Mouse (Mus musculus) neural tube, embryonic 12.5 days (tissue): ENCODE results near the gene Gbgt1. TPM values are rescaled to one million over a fixed set of nuclear protein-coding genes. Genes with fewer than 3 reads are reported as not detected.

Experiments used
- ATAC-seq: fragments of 200-750 bp; cut with Nextera tagmentation; 2 replicates; pipeline ENCODE4 v1.8.0; 2017; ENCODE audit warnings: low read depth, mild to moderate bottlenecking, moderate TSS enrichment, moderate library complexity; ENCODE audit not compliant: low FRiP score
- H3K27ac ChIP-seq: fragments of 300-500 bp; sonication (generic); 2 replicates; pipeline ENCODE4 v1.5.1; 2016
- H3K27me3 ChIP-seq: fragments of 300-500 bp; sonication (generic); replicated peaks from 2 replicates; pipeline ENCODE4 v1.6.1; 2016; ENCODE audit warnings: mild to moderate bottlenecking
- H3K36me3 ChIP-seq: fragments of 300-500 bp; sonication (generic); 2 replicates; pipeline ENCODE4 v1.6.1; 2016; ENCODE audit warnings: mild to moderate bottlenecking
- H3K4me1 ChIP-seq: fragments of 300-500 bp; sonication (generic); 2 replicates; pipeline ENCODE4 v1.6.1; 2016
- H3K4me2 ChIP-seq: fragments of 300-500 bp; sonication (generic); replicated peaks from 2 replicates; pipeline ENCODE4 v1.6.1; 2016; ENCODE audit warnings: mild to moderate bottlenecking
- H3K4me3 ChIP-seq: fragments of 300-500 bp; sonication (generic); 2 replicates; pipeline ENCODE4 v1.5.1; 2016
- H3K9ac ChIP-seq: fragments of 300-500 bp; sonication (generic); 2 replicates; pipeline ENCODE4 v1.6.1; 2016; ENCODE audit warnings: mild to moderate bottlenecking
- H3K9me3 ChIP-seq: fragments of 300-500 bp; sonication (generic); 2 replicates; pipeline ENCODE4 v1.6.1; 2016; ENCODE audit warnings: mild to moderate bottlenecking
- WGBS: fragments of 180-500 bp; shearing (Covaris S2); methylation state at CpG from one replicate; pipeline ENCODE4 v1.1.7; 2016; 5-methylcytosine and 5-hydroxymethylcytosine counted together
- polyA plus RNA-seq: library from polyadenylated mRNA; unstranded; fragments of >200 nt; fragmentation: Nextera tagmentation; extraction: Ambion mirVana; gene quantifications from 2 replicates; pipeline ENCODE4 v1.2.1, GENCODE M21; 2016

Gbgt1 gene
- polyA plus RNA-seq = 0.80 and 0.81 TPM in 2 replicates

- no peak within 1 kb of the TSS for H3K9ac ChIP-seq
- H3K4me3 ChIP-seq = no peak within 1 kb of the TSS
- no peak within 1 kb of the TSS for H3K4me2 ChIP-seq
- H3K4me1 ChIP-seq = no peaks in the 10 kb centered on the region
- no peaks in the 10 kb centered on the region for H3K36me3 ChIP-seq
- no peaks in the 10 kb centered on the region for H3K27me3 ChIP-seq
- 81% methylated on average over 5 of the region's 5 CpGs for WGBS
- ATAC-seq = no peak
- no peak within 1 kb of the TSS for H3K27ac ChIP-seq
- no peaks in the 10 kb centered on the region for H3K9me3 ChIP-seq
These were observed at the start of gene Gbgt1 for GRCm38 (mm10) chr2:28496671-28497070. TSS of gene Gbgt1 (plus strand) at chr2:28496891.

GRCm38 (mm10) chr2:28447315-28447670 is 49.4 kb upstream of the Gbgt1 start:
- peak overlapping the region; percentile 93 for H3K4me2 ChIP-seq
- no peaks in the 10 kb centered on the region for H3K9me3 ChIP-seq
- H3K4me1 ChIP-seq = peaks cover 9% of the 10 kb centered on the region; the same call in 1 of the 2 replicates
- H3K27me3 ChIP-seq = no peaks in the 10 kb centered on the region
- H3K4me3 ChIP-seq = peak overlapping the region; percentile 78
- WGBS = 6% methylated on average over 11 of the region's 11 CpGs
- no peak overlapping the region for H3K27ac ChIP-seq
- H3K9ac ChIP-seq = peak overlapping the region; percentile 83
- H3K36me3 ChIP-seq = peaks cover 23% of the 10 kb centered on the region; the same call in 1 of the 2 replicates
- peak; percentile 63 for ATAC-seq

DNA sequence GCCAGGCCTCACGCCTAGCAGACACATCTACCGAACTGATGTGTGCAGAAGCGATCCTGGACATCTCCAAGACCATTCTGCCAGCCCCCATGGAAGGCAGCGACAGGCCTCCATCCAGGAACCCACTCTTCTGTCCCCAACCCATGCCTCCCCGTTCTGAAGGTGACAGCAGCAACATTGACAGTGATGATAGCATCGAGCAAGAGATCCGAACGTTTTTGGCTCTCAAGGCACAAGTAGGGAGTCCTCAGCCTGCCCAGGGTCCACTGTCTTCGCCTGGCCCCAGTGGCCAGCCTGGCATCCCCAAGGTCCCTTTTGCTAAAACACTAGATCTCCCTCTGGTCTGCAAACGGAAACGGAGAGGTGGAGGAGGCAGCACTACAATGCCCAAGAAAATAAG is 45.0 kb upstream of the Gbgt1 start:
- no peak for ATAC-seq
- Histone ChIP-seq H3K27ac (no peak overlapping the region), H3K27me3 (no peaks in the 10 kb centered on the region), H3K4me2 (no peak overlapping the region), H3K36me3 (peaks cover 38% of the 10 kb centered on the region), H3K9ac (no peak overlapping the region), H3K9me3 (no peaks in the 10 kb centered on the region), H3K4me1 (peaks cover 9% of the 10 kb centered on the region; the same call in 1 of the 2 replicates), H3K4me3 (no peak overlapping the region)
- 92% methylated on average over 11 of the region's 11 CpGs for WGBS

- 93% methylated on average over 6 of the region's 6 CpGs for WGBS
- Histone ChIP-seq H3K4me1 (no peaks in the 10 kb centered on the region), H3K9ac (no peak overlapping the region), H3K27ac (no peak overlapping the region), H3K27me3 (no peaks in the 10 kb centered on the region), H3K4me2 (no peak overlapping the region), H3K4me3 (no peak overlapping the region), H3K36me3 (peaks cover 38% of the 10 kb centered on the region), H3K9me3 (no peaks in the 10 kb centered on the region)
- no peak for ATAC-seq
These were observed 43.2 kb upstream of the Gbgt1 start for GRCm38 (mm10) chr2:28453539-28453938.

DNA sequence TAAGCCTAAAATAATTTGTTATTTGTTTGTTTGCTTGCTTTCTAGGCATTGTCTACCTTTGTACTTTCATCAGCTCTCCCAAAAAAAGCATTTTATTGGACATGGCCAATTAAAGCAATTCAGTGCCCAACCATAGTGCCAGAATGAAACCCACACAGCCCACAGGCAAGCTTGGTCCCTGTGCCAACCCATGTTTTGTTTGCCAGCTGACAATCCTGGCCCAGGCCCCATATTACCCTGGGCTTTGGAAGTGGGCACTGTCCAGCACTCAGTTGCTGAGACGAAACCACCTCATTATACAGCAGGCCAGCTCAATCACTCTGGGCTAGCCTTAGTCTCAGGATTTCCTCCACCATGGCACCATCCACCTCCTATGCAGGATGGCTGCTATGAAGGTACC is 40.1 kb upstream of the Gbgt1 start:
- Histone ChIP-seq H3K27me3 (no peaks in the 10 kb centered on the region), H3K9me3 (no peaks in the 10 kb centered on the region), H3K4me2 (no peak overlapping the region), H3K27ac (no peak overlapping the region), H3K4me3 (no peak overlapping the region), H3K9ac (no peak overlapping the region), H3K4me1 (no peaks in the 10 kb centered on the region), H3K36me3 (peaks cover 22% of the 10 kb centered on the region)
- ATAC-seq = no peak
- 74% methylated on average over 1 of the region's 1 CpGs for WGBS

GRCm38 (mm10) chr2:28463919-28464318 is 32.8 kb upstream of the Gbgt1 start:
- H3K4me1 ChIP-seq = peaks cover 16% of the 10 kb centered on the region
- no peaks in the 10 kb centered on the region for H3K36me3 ChIP-seq
- no peaks in the 10 kb centered on the region for H3K9me3 ChIP-seq
- no peak overlapping the region for H3K27ac ChIP-seq
- H3K4me2 ChIP-seq = no peak overlapping the region
- no peak for ATAC-seq
- no peak overlapping the region for H3K9ac ChIP-seq
- H3K27me3 ChIP-seq = peaks cover 4% of the 10 kb centered on the region; the same call in 1 of the 2 replicates
- whole genome bisulfite sequencing = 49% methylated on average over 3 of the region's 3 CpGs
- H3K4me3 ChIP-seq = no peak overlapping the region

- no peak overlapping the region for H3K27ac ChIP-seq
- no peak for ATAC-seq
- 77% methylated on average over 9 of the region's 9 CpGs for WGBS
These were observed 31.8 kb upstream of the Gbgt1 start for GRCm38 (mm10) chr2:28464919-28465318.

GRCm38 (mm10) chr2:28465836-28466518 is 30.7 kb upstream of the Gbgt1 start, which contains the start of gene 1700007K13Rik:
TSS of gene 1700007K13Rik (minus strand) at chr2:28466332.
- H3K4me3 ChIP-seq = peak within 1 kb of the TSS; percentile 16; the same call in 1 of the 2 replicates
- ATAC-seq = peak; percentile 66; the same call in 1 of the 2 replicates
- peak within 1 kb of the TSS; percentile 59 for H3K4me2 ChIP-seq
- WGBS = 7% methylated on average over 25 of the region's 25 CpGs
- H3K9me3 ChIP-seq = no peaks in the 10 kb centered on the region
- peak within 1 kb of the TSS; percentile 46; the same call in 1 of the 2 replicates for H3K9ac ChIP-seq
- H3K27ac ChIP-seq = no peak within 1 kb of the TSS
- peaks cover 19% of the 10 kb centered on the region for H3K36me3 ChIP-seq
- H3K27me3 ChIP-seq = peaks cover 4% of the 10 kb centered on the region; the same call in 1 of the 2 replicates
- H3K4me1 ChIP-seq = peaks cover 22% of the 10 kb centered on the region

More at GRCm38 (mm10) chr2:28464919-28465318, 31.8 kb upstream of the Gbgt1 start:
- Histone ChIP-seq H3K4me2 (no peak overlapping the region), H3K27me3 (peaks cover 4% of the 10 kb centered on the region; the same call in 1 of the 2 replicates), H3K4me1 (peaks cover 22% of the 10 kb centered on the region), H3K4me3 (no peak overlapping the region), H3K9me3 (no peaks in the 10 kb centered on the region), H3K36me3 (peaks cover 9% of the 10 kb centered on the region), H3K9ac (no peak overlapping the region)

GRCm38 (mm10) chr2:28467860-28468485 is 28.7 kb upstream of the Gbgt1 start, which contains the start of gene Mrps2:
TSS of gene Mrps2 (plus strand) at chr2:28468066.
- H3K36me3 ChIP-seq = peaks cover 38% of the 10 kb centered on the region
- peak within 1 kb of the TSS; percentile 94 for H3K4me3 ChIP-seq
- ATAC-seq = peak; percentile 82
- H3K4me1 ChIP-seq = peaks cover 22% of the 10 kb centered on the region
- WGBS = 1% methylated on average over 52 of the region's 52 CpGs
- H3K27me3 ChIP-seq = peaks cover 4% of the 10 kb centered on the region; the same call in 1 of the 2 replicates
- no peak within 1 kb of the TSS for H3K27ac ChIP-seq
- no peaks in the 10 kb centered on the region for H3K9me3 ChIP-seq
- H3K4me2 ChIP-seq = peak within 1 kb of the TSS; percentile 85
- peak within 1 kb of the TSS; percentile 94 for H3K9ac ChIP-seq

DNA sequence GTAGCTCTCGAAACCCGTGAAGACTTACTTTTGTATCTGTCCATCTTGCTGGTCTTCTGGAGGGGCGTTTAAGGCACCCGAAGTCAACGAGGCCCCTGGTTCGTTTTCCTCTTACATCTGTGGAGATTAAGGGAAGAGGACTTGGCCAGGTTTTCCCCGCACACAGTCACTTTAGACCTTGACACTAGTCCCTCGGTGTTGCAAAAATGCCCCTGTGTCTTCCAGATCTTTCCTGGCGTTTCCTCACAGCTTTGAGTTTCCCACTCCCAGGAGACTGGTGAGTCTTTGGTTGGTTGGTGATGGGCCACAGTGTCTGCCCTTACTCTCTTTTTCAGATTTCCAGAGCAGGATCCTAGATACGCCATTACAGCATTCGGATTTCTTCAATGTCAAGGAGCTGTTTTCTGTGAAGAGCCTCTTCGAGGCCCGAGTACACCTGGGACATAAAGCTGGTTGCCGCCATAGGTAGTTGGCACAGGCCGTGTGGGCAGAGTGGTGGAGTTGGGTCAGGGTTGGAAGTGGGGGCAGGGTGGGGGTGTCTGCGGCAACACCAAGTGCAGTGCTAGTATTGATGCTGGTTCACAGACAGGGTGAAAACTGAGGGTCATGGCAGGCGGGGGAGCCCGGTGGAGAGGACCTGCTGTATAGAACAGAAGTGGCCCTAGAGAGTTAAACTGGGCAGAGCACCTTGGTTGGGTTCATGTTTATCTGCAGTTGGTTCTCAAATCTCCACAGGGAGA is 28.0 kb upstream of the Gbgt1 start:
- Histone ChIP-seq H3K9ac (peak overlapping the region; percentile 94), H3K36me3 (peaks cover 40% of the 10 kb centered on the region), H3K27ac (no peak overlapping the region), H3K4me2 (peak overlapping the region; percentile 85), H3K4me3 (peak overlapping the region; percentile 94), H3K9me3 (no peaks in the 10 kb centered on the region; the same call in 1 of the 2 replicates), H3K4me1 (peaks cover 22% of the 10 kb centered on the region), H3K27me3 (peaks cover 4% of the 10 kb centered on the region; the same call in 1 of the 2 replicates)
- WGBS = 58% methylated on average over 18 of the region's 18 CpGs
- no peak for ATAC-seq

GRCm38 (mm10) chr2:28469461-28469860 is 27.2 kb upstream of the Gbgt1 start:
- ATAC-seq = no peak
- 97% methylated on average over 14 of the region's 14 CpGs for whole genome bisulfite sequencing

GRCm38 (mm10) chr2:28470591-28470990 is 26.1 kb upstream of the Gbgt1 start:
- Histone ChIP-seq H3K4me1 (peaks cover 21% of the 10 kb centered on the region), H3K9ac (no peak overlapping the region), H3K27ac (no peak overlapping the region), H3K4me2 (no peak overlapping the region), H3K4me3 (no peak overlapping the region), H3K36me3 (peaks cover 40% of the 10 kb centered on the region), H3K27me3 (no peaks in the 10 kb centered on the region), H3K9me3 (no peaks in the 10 kb centered on the region; the same call in 1 of the 2 replicates)
- WGBS = 93% methylated on average over 2 of the region's 2 CpGs
- no peak for ATAC-seq

More at GRCm38 (mm10) chr2:28469461-28469860, 27.2 kb upstream of the Gbgt1 start:
- H3K9ac ChIP-seq = no peak overlapping the region
- H3K9me3 ChIP-seq = no peaks in the 10 kb centered on the region; the same call in 1 of the 2 replicates
- peaks cover 40% of the 10 kb centered on the region for H3K36me3 ChIP-seq
- H3K27ac ChIP-seq = no peak overlapping the region
- H3K4me3 ChIP-seq = no peak overlapping the region
- 0 out of 2 replicates have a peak overlapping the region, but pooled peaks have one; percentile 85 for H3K4me2 ChIP-seq
- H3K4me1 ChIP-seq = peaks cover 22% of the 10 kb centered on the region
- H3K27me3 ChIP-seq = peaks cover 4% of the 10 kb centered on the region; the same call in 1 of the 2 replicates
